Mouse (Mus musculus) 3T3-L1 (cell line): ENCODE results near the gene Aip.

Source experiments
- DNase-seq: peaks from one replicate; pipeline ENCODE4 v3.0.0-alpha.2; 2015; ENCODE audit warnings: low read depth, low spot score

Gene Aip

DNA sequence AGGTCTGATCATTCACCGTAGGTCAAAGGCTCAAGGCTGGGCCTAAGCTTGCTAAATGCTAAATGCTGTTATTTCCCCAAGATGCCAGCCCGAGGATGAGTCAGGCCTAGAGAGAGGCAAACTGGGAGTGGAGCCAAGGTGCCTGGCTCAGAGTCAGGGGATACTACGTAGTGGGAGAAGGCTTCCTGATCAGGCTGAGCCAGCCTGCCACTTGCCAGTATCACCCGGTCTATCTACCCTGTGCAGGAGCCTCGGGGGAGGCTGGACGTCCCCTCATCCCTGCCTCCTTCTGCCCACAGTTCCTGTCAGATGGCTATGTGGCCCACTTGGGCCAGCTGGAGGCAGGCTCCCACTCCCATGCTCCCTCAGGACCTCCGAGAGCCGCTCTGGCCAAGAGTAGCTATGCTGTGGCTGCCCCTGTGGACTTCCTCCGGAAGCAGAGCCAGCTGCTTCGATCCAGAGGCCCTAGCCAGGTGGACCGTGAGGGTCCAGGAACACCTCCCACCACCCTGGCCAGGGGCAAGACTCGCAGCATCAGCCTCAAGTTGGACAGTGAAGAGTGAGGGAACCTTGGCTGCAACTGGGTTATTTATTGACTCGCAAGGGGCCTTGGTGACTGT, 12.4 kb downstream of the Aip start:
- DNase-seq = peak; percentile 99

DNA sequence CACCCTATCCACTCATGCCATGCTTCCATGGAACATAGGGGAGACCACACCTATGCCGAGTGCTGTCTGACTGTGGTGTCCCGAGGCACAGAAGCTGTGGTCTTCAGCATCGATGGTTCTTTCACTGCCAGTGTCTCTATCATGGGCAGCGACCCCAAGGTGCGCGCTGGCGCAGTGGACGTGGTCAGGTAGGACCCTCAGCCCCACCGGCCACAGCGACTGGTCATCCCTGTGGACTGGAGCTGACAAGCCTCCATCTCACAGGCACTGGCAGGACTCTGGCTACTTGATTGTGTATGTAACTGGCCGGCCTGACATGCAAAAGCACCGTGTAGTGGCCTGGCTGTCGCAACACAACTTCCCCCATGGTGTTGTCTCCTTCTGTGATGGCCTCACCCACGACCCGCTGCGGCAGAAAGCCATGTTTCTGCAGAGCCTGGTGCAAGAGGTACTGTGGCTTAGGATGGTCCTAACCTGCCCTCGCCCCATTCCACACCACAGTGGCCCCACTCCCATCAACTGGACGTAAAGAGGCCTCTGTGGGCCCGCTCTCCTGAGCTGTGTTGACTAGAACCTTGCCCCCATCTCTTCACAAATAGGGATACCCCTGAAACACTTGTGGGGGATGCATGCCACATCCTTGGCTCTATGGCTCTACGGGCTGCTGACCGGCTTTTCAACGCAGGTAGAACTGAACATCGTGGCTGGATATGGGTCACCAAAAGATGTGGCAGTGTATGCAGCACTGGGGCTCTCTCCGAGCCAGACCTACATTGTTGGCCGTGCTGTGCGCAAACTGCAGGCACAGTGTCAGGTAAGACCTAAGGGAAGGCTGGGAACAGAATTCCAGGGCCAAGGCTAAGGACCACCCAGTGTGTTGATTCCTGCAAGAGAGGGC, 13.3 kb downstream of the Aip start:
- no peak for DNase-seq

DNA sequence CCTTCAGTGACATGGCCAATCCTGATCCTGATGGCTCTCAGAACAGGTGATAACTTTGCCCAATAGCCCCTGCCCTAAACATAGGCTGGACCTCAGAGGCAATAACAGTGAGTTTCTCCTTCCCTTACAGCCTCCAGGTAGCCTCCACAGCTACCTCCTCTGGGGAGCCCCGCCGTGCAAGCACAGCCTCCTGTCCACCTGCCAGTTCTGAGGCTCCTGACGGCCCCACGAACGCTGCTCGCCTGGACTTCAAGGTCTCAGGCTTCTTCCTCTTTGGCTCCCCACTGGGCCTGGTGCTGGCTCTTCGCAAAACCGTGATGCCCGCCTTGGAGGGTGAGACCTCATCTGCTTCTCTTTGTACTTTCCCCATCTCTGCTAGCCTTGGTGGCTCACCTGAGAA, 17.1 kb downstream of the Aip start:
- DNase-seq = no peak

DNA sequence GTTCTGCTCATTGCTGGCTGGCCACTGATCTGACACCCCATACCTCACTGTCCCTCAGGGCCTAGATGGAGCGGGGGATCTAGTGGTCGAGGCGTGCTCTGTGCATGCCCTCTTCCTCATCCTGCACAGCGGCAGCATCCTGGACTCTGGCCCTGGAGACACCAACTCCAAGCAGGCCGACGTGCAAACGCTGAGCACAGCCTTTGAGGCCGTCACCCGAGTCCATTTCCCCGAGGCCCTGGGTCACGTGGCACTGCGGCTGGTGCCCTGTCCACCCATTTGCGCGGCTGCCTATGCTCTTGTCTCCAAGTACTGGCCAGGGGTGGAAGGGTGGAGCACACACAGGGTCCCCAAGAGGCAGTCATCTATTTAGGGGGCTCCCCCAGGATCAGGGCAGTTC, 19.0 kb downstream of the Aip start:
- DNase-seq = no peak

DNA sequence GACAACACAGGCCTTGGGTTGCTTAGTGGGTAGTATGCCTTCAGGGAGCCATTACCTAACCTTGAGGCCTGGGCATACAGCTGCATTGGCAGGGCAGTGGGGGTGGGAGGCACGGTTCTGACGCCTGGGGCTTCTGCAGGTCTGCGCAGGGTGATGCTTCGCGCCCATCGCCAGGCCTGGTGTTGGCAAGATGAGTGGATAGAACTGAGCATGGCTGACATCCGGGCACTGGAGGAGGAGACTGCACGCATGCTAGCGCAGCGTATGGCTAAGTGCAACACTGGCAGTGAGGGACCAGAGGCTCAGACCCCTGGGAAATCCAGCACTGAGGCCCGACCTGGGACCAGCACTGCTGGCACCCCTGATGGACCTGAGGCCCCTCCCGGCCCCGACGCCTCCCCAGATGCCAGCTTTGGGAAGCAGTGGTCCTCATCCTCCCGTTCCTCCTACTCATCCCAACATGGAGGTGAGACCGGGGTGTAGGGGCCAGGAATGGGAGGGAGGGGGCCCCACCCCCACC, 20.9 kb downstream of the Aip start:
- no peak for DNase-seq

DNA sequence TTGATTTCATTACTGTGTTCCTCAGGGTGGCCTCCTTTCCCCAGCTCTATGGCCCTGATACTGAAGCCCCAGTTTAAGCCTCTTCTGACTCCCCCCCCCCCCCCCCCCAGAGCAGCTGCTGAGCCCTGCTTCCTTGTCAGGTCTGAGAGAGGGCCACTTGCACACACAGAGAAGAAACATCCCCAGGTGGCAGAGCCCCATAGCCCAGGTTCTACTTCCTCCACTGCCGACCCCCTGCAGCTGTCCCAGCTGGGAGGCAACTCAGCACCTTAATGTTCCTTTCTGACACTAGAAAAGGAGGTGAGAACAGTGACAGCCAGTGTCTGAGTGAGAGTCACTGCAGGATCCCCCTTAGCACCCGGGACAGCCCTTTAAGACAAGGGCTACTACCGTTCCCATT, 21.9 kb downstream of the Aip start:
- DNase-seq = no peak

DNA sequence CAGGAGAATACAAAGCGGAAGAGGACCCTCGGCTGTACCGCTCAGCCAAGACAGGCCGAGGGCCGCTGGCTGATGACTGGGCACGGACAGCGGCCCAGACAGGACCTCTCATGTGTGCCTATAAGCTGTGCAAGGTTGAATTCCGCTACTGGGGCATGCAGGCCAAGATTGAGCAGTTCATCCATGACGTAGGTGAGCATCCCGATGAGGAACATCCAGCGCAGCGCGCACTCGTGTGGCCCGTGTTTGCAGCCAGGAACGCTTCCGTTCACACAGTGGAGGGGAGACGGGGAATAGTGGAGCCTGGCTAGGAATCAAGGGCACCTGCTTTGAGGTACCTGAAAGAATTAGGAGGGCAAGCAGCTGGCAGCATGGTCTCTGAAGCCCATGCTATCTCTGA, 22.4 kb downstream of the Aip start:
- no peak for DNase-seq

DNA sequence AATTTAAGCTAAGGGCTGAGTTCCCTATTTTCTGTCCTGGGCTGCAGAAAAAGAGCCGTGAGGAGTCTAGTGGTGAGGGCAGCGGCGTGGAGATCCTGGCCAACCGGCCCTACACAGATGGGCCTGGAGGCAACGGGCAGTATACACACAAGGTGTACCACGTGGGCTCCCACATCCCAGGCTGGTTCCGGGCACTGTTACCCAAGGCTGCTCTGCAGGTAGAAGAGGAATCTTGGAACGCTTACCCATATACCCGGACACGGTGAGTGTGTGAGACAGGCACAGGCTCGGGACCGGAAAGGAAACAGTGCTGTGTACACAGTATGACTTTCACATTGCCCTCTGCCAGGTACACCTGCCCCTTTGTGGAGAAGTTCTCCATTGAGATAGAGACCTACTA, 23.0 kb downstream of the Aip start:
- no peak for DNase-seq

DNA sequence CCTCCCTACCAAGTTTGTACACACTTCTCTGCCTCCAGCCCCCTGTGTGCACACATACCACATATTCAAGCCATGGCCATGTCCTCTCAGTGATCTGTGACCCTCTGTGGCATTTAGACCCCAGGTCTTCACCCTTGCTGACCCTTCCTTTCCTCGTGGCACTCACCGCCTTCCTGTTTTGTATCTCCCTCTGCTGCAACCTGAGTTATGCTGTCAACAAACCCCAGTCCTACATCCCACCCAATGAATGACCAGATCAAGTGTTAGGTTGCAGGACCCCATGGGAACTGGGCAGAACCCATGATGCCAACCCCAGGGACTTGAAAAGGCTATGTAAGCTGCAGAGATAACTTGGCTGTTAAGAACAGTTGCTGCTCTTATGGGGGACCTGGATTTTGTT, 23.6 kb downstream of the Aip start:
- no peak for DNase-seq

DNA sequence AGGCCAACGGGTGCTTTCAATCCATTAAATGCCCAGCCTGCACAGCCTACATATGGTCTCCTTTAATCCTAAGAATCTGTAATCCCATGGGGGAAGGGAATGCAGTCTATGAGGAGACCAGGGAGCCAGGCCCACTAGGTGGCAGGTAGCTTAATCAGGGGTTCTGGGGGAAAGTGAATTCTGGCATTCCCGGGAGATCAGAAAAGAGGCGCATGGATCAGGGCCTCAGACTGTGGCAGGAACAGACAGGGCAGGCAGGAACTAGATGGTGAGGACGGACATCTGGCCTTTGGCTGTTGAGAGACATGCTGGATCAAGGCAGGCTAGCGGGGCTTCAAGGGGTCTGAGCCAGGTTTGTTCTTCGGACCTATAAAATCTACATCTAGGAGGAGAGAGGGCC, 24.2 kb downstream of the Aip start:
- DNase-seq = no peak

DNA sequence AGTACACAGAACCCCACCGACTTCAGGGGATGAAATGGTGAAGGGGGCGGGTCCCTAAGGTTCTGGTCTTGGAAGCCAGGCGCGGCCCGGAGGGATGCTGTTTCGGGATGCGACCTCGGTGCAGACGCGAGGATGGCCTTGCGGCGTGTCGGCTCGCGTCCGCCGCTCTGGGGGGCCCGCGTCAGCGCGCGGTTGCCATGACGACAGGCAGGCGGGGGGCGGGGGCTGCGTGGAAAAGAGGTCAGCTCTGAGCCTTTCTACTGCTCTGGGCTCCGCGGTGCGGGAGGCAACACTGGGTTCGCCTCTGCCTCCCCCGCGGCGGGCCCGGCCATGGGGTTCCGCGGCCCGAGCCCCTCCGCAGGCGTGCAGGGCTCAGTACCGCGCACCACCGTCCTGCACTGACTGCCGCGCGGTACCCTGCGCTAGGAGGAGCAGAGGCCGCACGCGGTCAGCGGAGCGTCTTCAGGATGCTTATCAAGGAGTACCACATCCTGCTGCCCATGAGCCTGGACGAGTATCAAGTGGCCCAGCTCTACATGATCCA, 24.9 kb downstream of the Aip start:
- peak; percentile 39 for DNase-seq

DNA sequence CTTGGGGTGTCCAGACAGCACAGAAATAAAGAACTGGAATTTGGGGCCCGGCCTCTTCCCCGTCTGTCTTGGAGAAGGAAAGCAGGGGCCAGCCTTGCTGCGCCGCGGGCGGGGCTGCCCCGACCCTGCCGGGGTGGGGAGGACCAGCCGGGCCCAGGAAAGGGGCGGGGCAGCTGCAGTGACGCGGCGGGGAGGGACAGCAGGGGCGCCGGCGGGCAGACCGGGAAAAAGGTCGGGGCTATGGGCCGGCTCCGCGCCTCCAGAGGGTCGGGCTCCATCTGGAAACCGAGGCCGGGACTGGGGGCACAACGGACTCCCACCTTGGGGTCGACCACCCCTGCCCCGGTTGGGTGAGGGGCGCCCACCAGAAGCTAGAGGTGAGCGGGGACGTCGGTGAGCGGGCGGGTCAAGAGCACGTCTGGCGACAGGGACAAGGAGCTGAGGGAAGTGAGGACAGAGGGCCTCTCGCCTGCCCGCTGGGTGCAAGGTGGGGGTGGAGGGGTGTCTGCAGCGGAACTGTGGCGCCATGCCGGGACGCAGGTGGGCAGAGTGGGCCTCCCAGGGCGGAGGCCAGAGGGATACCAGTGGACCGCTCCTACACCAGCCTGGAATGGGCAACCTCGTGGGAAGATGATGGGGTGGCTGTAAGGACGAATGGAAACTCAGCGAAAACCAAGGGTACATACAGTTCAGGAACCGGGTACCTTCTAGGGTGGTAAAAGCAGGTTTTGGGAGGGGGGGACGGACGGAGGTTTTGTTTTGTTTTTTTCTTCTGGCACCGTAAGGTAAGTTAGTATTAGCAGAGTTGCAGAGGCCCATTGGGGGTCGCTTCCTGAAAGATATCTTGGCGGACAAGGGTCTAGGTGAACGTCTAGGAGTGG, 25.6 kb downstream of the Aip start, which contains the start of gene Pitpnm1:
Pitpnm1 (plus strand) TSS at position 162 of the 881 bp plus-strand sequence.
- peak; percentile 73 for DNase-seq

DNA sequence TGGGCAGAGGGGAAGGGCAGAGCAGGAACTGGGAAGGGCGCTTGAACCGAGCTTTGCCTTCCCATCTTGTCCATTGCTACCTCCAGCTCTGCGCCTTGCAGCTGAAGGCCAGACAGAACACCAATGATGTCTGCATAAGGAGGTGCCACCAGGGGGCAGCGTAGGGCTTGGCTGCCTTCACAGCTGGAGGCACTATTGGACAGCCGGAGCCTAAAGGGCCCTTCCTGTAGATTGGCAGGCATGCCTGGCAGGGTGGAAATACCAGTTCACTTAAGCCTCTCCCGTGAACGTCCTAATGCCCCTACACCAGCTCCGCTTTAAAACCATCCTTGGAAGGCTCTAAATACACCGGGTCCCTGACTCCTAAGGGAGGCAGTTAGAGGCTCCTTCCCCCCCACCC, 26.6 kb downstream of the Aip start:
- DNase-seq = peak; percentile 99

DNA sequence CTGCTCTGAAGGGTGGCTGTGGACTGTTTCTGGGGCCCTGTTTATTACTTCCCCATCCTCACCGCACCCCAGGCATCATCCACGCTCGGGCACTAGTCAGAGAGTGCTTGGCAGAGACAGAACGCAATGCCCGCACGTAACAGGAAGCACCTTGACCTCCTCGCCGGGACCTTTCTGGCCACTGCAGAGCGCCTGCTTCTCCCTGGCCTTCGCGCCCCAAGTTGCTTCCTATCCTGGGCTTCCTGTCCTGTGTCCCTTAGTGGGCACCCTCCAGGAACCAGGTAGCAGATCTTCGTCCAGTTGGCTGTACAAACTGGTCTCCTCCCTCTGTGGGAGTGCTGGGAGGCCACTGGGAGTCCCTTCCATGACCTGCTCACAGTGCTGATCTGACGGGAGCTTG, 27.2 kb downstream of the Aip start:
- no peak for DNase-seq

DNA sequence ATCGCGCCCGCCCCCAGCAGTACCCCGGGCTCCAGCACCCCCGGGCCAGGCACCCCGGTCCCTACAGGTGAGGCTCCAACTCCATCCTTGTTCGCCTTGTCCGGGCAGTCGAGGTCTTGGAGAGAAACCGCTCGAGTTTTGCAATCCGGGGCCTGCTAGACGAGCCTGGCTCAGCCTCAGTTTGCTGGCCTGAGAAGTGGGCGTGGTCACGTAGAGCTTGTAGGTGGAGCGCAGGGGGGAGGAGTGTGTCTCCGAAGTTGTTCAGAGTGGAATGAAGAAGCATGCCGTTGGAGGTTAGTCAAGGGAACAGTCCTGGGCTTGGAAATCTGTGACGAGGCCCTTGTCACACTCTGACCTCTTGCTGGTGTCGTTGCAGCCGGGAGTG, 28.2 kb downstream of the Aip start:
- peak; percentile 97 for DNase-seq

DNA sequence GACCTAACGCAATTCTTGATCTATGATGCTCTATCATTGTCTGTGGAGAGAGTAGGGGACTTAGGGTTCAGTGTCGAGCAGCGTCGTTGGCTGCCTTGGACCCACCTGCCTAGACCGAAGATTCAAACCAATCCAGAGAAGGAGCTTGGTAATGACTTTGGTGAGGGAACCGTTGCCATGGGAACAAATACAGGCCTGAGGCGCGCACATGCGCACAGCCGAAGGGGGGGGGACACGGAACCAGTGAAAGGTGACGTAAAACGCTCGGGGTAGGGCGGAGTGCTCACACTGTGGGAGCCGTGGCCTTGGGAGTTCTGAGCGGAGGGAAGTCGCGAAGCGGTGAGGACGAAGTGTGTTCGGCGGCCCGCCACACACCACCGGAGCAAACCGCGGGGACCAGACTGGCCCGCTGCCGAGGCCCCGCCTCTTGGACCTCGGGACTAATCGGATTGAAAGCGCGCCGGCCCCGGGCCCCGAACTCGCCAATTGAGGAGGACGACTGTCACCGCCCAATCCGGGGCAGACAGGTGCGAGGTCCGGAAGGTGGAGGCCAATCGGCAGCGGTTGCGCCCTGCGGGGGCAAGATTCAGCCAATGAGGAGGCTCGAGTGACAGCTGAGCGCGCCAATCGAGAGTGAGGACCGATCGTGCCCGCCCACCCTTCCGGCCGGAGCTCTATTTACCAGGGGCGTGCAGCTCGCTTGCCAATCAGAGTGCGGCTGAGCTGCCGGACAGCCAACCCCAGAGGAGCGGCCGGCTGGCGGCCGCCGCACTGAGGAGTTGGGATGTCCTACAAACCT, 28.8 kb downstream of the Aip start, which contains the start of gene Cdk2ap2:
Cdk2ap2 (plus strand) TSS at position 541 of the 799 bp plus-strand sequence.
- peak; percentile 99 for DNase-seq

DNA sequence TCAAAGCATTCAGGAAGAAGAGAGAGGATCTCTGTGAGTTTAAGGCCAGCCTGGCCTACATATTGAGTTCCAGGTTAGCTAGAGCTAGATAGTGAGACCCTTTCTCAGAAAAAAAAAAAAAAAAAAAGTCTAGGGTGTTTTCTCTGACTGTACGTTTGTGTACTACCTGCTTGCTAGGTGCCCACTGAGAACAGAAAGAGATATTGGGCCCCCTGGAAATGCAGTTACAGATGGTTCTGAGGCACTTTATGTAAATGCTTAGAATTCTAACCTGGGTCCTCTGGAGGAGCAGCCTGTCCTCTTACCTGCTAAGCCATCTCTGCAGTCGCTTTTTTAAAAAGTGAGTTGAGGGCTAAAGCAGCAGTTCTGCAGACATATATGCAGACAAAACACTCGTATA, 29.9 kb downstream of the Aip start:
- DNase-seq = no peak

DNA sequence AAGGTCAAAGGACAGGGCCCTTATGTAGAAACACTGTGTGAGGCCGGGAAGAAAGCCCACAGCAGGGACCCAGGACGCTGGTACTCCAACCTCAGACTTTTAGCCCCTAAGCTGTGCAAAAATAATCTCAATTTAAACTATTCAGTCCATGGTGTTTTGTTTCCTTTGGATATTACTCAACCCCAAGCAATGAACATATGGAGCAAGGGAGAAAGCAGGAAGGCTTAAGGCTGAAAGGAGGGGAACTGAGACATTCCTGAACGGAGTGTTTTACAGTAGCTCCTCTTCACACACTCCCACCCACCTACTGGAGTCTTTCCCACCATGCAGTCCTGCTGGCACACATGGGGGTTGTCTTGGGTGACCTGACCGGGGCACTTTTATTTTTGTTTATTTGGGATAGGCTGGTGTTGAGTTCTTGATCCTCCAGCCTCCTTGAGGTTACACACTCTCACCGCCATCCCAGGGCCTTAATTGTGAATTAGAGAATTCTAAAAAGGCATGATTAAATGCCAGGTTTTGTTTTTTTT, 30.8 kb downstream of the Aip start:
- peak; percentile 29 for DNase-seq

DNA sequence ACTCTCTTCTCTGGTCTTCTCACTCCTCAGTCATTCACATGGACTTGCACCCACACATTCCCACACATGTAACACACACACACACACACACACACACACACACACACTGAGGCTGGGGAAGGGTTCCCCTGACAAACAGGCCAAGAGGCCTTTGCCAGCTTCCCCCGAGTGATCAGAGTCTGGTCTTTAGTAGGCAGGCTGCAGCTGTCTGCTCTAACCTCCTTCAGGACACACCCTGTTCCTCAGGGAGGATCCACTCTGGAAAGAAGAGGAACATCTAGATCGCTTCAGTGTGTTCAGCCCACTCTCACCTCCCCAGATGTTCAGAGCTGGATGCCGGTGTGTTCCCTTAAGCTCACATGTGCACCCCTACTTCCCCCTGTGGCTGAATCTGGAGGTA, 31.3 kb downstream of the Aip start:
- peak; percentile 27 for DNase-seq

DNA sequence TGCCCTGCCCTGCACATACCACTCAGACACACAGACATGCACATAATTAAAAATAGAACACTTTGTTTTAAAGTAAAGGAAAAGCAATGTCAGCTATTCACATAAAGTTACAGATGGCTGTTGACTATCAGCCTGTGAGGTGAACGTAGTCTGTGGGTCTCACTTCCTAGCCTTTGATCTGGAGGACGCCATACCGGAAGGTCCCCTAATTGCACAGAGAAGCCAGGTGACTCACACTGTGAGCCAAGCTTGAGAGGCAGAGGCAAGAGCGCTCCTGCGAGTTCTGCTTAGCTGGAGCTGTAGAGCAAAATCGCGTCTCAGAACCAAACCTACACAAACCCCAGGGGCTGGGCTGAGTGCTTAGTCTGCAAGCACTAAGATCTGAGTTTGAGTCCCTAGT, 31.9 kb downstream of the Aip start:
- DNase-seq = no peak

DNA sequence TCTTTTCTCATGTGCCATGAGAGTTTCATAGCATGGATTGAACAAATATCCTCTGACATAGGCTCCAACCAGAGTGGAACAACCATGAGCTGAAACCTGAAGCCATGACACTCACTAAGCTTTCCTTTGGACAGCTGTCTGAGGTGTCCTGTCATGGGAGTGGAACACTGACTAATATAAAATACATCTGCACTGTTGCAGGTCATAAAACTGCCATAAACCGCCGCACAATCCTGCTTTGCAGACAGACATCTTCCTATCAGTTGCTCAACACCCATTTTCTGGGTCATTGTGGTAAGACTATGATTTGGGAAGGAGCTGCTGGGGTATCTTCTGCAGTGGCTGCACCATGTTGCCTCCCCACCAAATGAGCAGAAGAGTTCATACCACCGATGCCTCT, 32.9 kb downstream of the Aip start:
- DNase-seq = peak; percentile 29
